Mouse (Mus musculus) neural tube, embryonic 15.5 days (tissue): ENCODE measurements at regions not wholly inside any gene's neighbourhood (a gene's known extent, or its start where the extent isn't known, plus 50 kb on each side); places are given as distances from the start of the nearest gene placed in this dataset.

ENCODE experiments used
- ATAC-seq: fragments of 200-750 bp; cut with Nextera tagmentation; 2 replicates; pipeline ENCODE4 v1.8.0; 2017; ENCODE audit warnings: mild to moderate bottlenecking, moderate TSS enrichment, moderate library complexity; ENCODE audit not compliant: low FRiP score
- H3K27ac ChIP-seq: fragments of 300-500 bp; sonication (generic); replicated peaks from 2 replicates; pipeline ENCODE4 v1.5.1; 2015; ENCODE audit warnings: mild to moderate bottlenecking, inconsistent platforms
- H3K27me3 ChIP-seq: fragments of 300-500 bp; sonication (generic); replicated peaks from 2 replicates; pipeline ENCODE4 v1.6.1; 2015; ENCODE audit warnings: inconsistent platforms
- H3K36me3 ChIP-seq: fragments of 300-500 bp; sonication (generic); 2 replicates; pipeline ENCODE4 v1.6.1; 2015; ENCODE audit warnings: inconsistent platforms
- H3K4me1 ChIP-seq: fragments of 300-500 bp; sonication (generic); 2 replicates; pipeline ENCODE4 v1.6.1; 2015; ENCODE audit warnings: inconsistent platforms
- H3K4me2 ChIP-seq: fragments of 300-500 bp; sonication (generic); 2 replicates; pipeline ENCODE4 v1.6.1; 2015; ENCODE audit warnings: inconsistent platforms, mild to moderate bottlenecking, moderate library complexity
- H3K4me3 ChIP-seq: fragments of 300-500 bp; sonication (generic); replicated peaks from 2 replicates; pipeline ENCODE4 v1.5.1; 2015; ENCODE audit warnings: mild to moderate bottlenecking, inconsistent platforms
- H3K9ac ChIP-seq: fragments of 300-500 bp; sonication (generic); replicated peaks from 2 replicates; pipeline ENCODE4 v1.6.1; 2015; ENCODE audit warnings: mild to moderate bottlenecking, inconsistent platforms
- H3K9me3 ChIP-seq: fragments of 300-500 bp; sonication (generic); replicated peaks from 2 replicates; pipeline ENCODE4 v1.6.1; 2016; ENCODE audit warnings: inconsistent platforms
- WGBS: fragments of 180-500 bp; shearing (Covaris S2); methylation state at CpG from one replicate; pipeline ENCODE4 v1.1.7; 2015; ENCODE audit warnings: mixed read lengths; 5-methylcytosine and 5-hydroxymethylcytosine counted together

- WGBS = 82% methylated on average over 3 of the region's 3 CpGs
- Histone ChIP-seq H3K27ac (no peak overlapping the region), H3K27me3 (no peaks in the 10 kb centered on the region), H3K9me3 (no peaks in the 10 kb centered on the region), H3K36me3 (no peaks in the 10 kb centered on the region), H3K4me1 (no peaks in the 10 kb centered on the region), H3K9ac (no peak overlapping the region), H3K4me3 (no peak overlapping the region), H3K4me2 (no peak overlapping the region)
- no peak for ATAC-seq
Measured at GRCm38 (mm10) chr15:53009337-53009736, 875.4 kb upstream of the Gm7489 start.
